Mouse (Mus musculus) erythroblast, embryonic 14.5 days (primary cell): ENCODE results near the gene Akap9. TPM values are rescaled to one million over a fixed set of nuclear protein-coding genes. Genes with fewer than 3 reads are reported as not detected.
"Not testable (repeated sequence)": the region's sequence is repeated elsewhere in the genome, so short reads cannot be mapped to it uniquely, and the experiment has no call there.

ENCODE experiments used
- H3K27me3 ChIP-seq: 2 replicates; pipeline ENCODE4 v1.6.1; 2012; ENCODE audit warnings: inconsistent platforms; ENCODE audit not compliant: control insufficient read depth
- H3K36me3 ChIP-seq: 2 replicates; pipeline ENCODE4 v1.6.1; 2012; ENCODE audit warnings: mild to moderate bottlenecking, inconsistent platforms; ENCODE audit not compliant: control insufficient read depth
- H3K4me1 ChIP-seq: 2 replicates; pipeline ENCODE4 v1.6.1; 2012; ENCODE audit warnings: inconsistent platforms; ENCODE audit not compliant: control insufficient read depth
- H3K4me3 ChIP-seq: replicated peaks from 2 replicates; pipeline ENCODE3; 2012; ENCODE audit warnings: moderate library complexity, mild to moderate bottlenecking, inconsistent platforms
- H3K9me3 ChIP-seq: 2 replicates; pipeline ENCODE4 v1.6.1; 2012; ENCODE audit warnings: low read length, inconsistent platforms, mixed read lengths; ENCODE audit not compliant: control insufficient read depth
- GATA1 ChIP-seq: IDR thresholded peaks from 2 replicates; pipeline ENCODE4 v1.6.1; 2012; ENCODE audit warnings: low read length, inconsistent platforms, mixed read lengths
- TAL1 ChIP-seq: IDR thresholded peaks from 3 replicates; pipeline ENCODE4 v1.6.1; 2012; ENCODE audit warnings: low read length, inconsistent platforms, mixed read lengths
- polyA plus RNA-seq: library from polyadenylated mRNA; stranded (reverse); fragments of >175 nt; gene quantifications from 2 replicates; pipeline ENCODE4 v1.2.3, GENCODE M21; 2012

The Akap9 gene
- polyA plus RNA-seq, 1 experiment: 0.87 TPM

DNA sequence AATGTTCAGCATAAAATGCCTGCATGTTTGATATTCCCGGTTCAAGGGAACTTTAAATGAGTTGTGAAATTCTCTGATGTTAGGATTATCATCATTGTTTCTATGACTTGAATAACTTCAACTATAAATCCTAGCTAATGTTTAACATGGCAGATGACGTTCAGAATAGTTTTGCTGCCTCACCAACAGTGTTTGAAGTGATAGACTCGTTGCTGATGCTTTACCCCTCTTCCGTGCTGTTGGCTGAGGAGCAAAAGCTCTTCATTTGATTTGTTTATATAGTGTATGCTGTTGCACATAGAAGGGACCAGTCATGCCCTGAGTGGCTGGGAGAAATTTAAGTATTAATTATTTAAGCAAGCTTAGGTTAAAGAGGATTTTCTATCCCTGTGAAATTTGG lies 96.9 kb downstream of the Akap9 start:
- peaks cover 2% of the 10 kb centered on the region; the same call in 1 of the 2 replicates for H3K36me3 ChIP-seq
- TF ChIP-seq GATA1 (no peak), TAL1 (no peak)

DNA sequence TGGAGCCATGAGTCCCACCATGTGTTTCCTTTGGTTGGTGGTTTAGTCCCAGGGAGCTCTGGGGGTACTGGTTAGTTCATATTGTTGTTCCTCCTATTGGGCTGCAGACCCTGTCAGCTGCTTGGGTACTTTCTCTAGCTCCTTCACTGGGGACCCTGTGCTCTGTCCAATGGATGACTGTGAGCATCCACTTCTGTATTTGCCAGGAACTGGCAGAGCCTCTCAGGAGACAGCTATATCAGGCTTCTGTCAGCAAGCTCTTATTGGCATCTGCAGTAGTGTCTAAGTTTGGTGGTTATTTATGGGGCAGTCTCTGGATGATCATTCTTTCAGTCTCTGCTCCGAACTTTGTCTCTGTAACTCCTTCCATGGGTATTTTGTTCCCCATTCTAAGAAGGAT lies 98.5 kb downstream of the Akap9 start:
- not testable (repeated sequence) for H3K4me3 ChIP-seq, H3K36me3 ChIP-seq, H3K9me3 ChIP-seq, H3K4me1 ChIP-seq, H3K27me3 ChIP-seq

More for the DNA sequence above, 96.9 kb downstream of the Akap9 start:
- Histone ChIP-seq H3K27me3 (no peaks in the 10 kb centered on the region), H3K4me1 (peaks cover 1% of the 10 kb centered on the region), H3K4me3 (no peak overlapping the region), H3K9me3 (no peaks in the 10 kb centered on the region)

DNA sequence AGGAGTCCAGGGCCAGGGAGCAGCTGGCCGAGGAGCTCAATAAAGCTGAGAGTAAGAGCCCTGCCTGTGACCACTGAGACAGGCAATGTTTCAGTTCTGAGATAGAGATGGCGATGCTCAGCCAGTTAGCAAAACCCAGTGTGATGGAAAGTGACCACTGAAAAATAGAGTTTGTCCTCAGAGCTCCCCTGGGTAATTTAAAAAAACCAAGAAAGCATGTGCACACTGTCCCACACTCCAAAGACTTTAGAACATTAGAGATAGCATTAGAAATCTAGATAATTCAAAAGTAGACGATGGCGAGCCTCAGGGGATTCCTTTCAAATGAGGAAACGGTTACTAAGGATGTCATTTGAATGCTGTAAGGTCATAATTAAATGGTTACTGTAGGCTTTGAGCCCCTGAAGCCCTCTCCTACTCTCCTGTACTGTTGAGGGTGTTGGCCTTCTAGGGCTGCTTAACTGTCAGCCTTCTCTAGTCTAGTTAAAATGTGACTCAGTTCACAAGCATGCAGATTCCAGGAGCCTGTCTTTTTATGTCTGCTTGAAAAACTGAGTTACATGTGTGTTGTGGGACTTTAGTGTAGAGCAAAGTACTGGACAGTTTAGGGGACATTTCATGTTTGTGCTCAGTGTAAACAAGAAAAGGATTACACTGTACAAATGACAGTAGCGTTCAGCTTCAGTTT lies 100.8 kb downstream of the Akap9 start:
- Histone ChIP-seq H3K4me3 (no peak overlapping the region), H3K4me1 (no peaks in the 10 kb centered on the region), H3K27me3 (no peaks in the 10 kb centered on the region), H3K36me3 (peaks cover 5% of the 10 kb centered on the region; the same call in 1 of the 2 replicates), H3K9me3 (no peaks in the 10 kb centered on the region)
- no peak for TF ChIP-seq TAL1
- TF ChIP-seq GATA1: no peak

DNA sequence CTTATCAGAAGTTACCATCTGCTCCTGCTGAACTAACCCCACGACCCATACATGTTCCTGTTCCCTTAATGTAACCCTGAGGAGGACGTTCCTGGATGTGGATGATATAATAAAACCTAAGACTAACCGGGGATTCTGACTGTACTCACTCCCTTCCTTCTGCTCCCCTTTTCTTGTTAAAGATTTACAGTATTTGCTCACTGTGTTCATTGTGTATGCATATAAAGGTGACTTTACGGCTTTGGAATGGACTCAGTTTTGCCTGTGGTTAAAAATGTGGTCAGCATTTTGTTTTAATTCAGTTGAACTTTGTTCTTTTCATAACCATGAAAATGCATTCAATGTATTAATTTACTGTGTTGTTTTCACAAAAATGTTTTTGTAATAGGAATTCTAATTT lies 104.0 kb downstream of the Akap9 start:
- Histone ChIP-seq H3K36me3 (peaks cover 19% of the 10 kb centered on the region), H3K4me1 (no peaks in the 10 kb centered on the region), H3K4me3 (no peak overlapping the region), H3K27me3 (no peaks in the 10 kb centered on the region), H3K9me3 (no peaks in the 10 kb centered on the region)
- no peak for TF ChIP-seq GATA1
- no peak for TF ChIP-seq TAL1

DNA sequence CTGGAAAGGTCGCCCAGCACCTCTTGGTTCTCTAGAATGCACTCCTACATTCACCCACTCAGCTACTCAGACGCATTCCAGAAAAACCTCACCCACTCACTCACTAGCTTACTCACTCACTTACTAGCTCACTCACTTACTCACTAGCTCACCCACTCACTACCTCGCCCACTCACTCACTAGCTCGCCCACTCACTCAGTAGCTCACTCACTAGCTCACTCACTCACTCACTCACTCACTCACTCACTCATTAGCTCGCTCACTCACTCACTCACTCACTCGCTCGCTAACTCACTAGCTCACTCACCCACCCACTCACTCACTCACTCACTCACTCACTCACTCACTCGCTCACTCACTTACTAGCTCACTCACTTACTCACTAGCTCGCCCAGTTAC lies 108.8 kb downstream of the Akap9 start:
- H3K4me1 ChIP-seq: no peaks in the 10 kb centered on the region

DNA sequence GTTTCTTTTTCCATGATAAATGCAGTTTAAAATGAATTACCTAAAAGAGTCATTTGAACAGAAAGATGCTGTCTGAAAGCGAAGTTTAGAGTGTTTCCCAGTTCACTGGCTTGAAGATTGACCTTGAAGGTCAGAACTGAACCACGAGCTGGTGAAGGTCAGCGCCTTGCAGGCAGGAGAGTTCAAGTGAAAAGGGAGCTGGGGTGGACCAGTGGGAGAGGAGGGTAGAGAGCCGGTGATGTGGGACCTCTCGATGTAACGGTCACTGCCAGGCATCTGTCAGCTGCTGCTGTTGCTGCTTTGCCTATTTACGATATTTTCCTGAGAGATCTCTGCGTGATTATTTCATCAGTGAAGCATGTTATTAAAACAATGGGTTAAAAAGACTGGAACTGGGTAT lies 111.5 kb downstream of the Akap9 start:
- TF ChIP-seq GATA1: no peak
- TF ChIP-seq TAL1: no peak

More for the DNA sequence above, 108.8 kb downstream of the Akap9 start:
- no peak overlapping the region for H3K4me3 ChIP-seq
- TF ChIP-seq GATA1 (no peak), TAL1 (no peak)
- no peaks in the 10 kb centered on the region for H3K9me3 ChIP-seq
- H3K36me3 ChIP-seq: peaks cover 24% of the 10 kb centered on the region
- no peaks in the 10 kb centered on the region for H3K27me3 ChIP-seq

DNA sequence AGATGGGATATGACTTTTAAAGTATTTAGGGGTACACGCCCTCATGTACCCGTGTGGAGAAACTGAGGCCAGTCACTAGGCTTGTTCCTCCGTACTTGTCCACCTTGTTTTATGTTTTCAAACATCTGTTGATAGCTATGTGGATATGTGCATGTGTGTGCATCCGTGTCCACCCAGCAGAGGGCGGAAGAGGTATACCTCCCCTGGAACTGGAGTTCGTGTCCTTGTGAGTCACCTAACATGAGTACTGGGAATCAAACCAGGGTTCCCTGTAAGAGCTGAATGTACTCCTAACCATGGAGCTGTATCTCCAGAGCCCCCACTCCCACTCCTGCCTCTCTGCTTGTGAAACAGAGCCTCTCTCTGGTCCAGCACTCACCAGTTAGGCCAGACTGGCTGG lies 112.5 kb downstream of the Akap9 start:
- TF ChIP-seq GATA1: no peak
- TF ChIP-seq TAL1: no peak
- no peaks in the 10 kb centered on the region for H3K27me3 ChIP-seq
- H3K36me3 ChIP-seq: peaks cover 32% of the 10 kb centered on the region
- no peaks in the 10 kb centered on the region for H3K9me3 ChIP-seq
- H3K4me3 ChIP-seq: no peak overlapping the region
- H3K4me1 ChIP-seq: no peaks in the 10 kb centered on the region

More for the DNA sequence above, 111.5 kb downstream of the Akap9 start:
- Histone ChIP-seq H3K27me3 (no peaks in the 10 kb centered on the region), H3K4me3 (no peak overlapping the region), H3K9me3 (no peaks in the 10 kb centered on the region), H3K4me1 (no peaks in the 10 kb centered on the region), H3K36me3 (peaks cover 34% of the 10 kb centered on the region)

DNA sequence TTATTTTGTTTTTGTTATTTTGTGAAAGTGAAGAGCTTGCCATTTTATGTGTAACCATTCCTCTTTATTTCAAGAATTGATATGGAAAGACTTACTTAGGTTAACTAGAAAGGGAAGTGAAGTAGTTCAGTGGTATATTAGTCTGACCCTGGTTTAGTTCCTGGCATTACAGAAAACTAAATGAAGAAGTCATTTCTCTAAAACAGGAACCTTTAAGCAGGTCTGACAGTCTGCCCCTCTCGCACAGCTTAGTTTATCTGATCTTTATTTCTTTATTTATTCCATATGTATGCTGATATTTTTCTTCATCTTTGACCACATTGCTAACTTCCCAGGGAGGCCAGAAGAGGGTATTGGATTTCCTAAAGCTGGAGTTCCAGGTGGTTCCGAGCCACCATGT lies 113.1 kb downstream of the Akap9 start:
- peaks cover 29% of the 10 kb centered on the region for H3K36me3 ChIP-seq
- H3K4me1 ChIP-seq: no peaks in the 10 kb centered on the region

DNA sequence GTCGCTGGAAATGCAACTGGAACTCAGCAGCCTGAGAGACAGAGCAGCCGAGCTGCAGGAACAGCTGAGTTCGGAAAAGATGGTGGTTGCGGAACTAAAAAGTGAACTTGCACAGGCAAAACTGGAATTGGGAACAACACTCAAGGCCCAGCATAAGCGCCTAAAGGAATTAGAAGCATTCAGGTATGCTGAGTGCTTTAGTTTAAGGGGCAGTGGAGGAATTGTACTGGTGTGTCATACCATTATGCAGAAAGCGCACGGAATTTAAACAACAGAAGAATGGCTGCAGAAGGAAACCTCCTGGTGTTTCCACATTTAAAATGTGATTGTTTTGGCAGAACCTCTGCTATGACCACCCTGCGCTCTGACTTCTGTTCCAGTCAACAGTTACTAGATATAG lies 132.5 kb downstream of the Akap9 start:
- Histone ChIP-seq H3K4me3 (no peak overlapping the region), H3K4me1 (no peaks in the 10 kb centered on the region), H3K36me3 (peaks cover 50% of the 10 kb centered on the region), H3K27me3 (no peaks in the 10 kb centered on the region), H3K9me3 (no peaks in the 10 kb centered on the region)
- TF ChIP-seq GATA1: no peak
- no peak for TF ChIP-seq TAL1

More for the DNA sequence above, 113.1 kb downstream of the Akap9 start:
- Histone ChIP-seq H3K4me3 (no peak overlapping the region), H3K9me3 (no peaks in the 10 kb centered on the region), H3K27me3 (no peaks in the 10 kb centered on the region)
- TF ChIP-seq TAL1 (no peak), GATA1 (no peak)
